ENCODE assay signal across 8 mouse cellular contexts in the genomic region with DNA sequence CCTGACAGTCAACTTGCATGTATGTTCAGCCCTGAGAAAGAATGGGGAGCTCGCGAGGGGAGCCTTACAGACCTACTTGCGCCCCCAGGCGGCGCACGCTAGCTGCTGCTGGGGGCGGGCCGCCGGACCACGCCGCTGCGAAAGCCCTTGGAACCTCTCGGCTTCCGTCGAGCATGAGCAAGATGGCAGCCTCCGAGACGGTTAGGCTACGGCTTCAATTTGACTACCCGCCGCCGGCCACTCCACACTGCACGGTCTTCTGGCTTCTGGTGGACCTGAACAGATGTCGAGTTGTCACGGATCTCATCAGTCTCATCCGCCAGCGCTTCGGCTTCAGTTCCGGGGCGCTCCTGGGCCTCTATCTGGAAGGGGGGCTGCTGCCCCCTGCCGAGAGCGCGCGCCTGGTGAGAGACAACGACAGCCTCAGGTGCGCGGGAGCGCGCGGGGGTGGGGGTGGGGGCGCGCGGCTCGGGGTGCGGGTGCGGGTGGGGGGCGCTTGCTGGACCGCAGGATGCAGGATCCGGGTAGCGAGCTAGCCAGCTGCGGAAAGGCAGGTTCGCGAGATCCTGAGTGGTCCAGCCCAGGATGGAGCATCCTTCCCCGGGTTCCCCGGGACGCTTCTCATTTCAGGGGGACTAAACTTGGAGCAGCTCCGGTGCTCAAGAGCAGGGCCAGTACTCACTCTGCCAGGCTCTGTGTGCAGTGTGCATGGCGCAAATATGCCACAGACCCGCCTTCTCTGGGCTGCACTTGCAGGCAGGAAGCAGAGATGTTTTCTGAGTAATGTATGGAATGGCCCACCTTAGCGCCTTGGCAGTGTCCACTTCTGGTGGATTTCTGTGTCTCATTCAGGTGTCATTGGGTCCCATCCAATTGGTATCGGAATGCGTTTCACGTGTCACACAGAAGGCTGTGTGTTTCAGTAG. TPM values are rescaled to one million over a fixed set of nuclear protein-coding genes. Genes with fewer than 3 reads are reported as not detected.
DNase-seq lines count a peak whose midpoint lies in the region; ATAC-seq lines count a peak whose summit lies in the region.

No protein-coding gene starts in this region.

- peak overlapping the region; percentile 76 for H3K4me3 ChIP-seq in forebrain, embryonic 10.5 days
- H3K4me3 ChIP-seq in heart, embryonic 16.5 days (ENCODE audit: low read length) = peak overlapping the region; percentile 79
- H3K4me3 ChIP-seq in liver, embryonic 15.5 days (replicated peaks) = peak overlapping the region; percentile 70
- peak overlapping the region; percentile 71 for H3K4me3 ChIP-seq in neural tube, embryonic 12.5 days

- peak overlapping the region; percentile 95 for H3K27ac ChIP-seq in forebrain, embryonic 10.5 days
- H3K27ac ChIP-seq in heart, embryonic 16.5 days (ENCODE audit: low read length) = peak overlapping the region; percentile 82
- 0 out of 2 replicates have a peak overlapping the region, but pooled peaks have one; percentile 19 for H3K27ac ChIP-seq in liver, embryonic 15.5 days (replicated peaks)
- peak overlapping the region; percentile 38; the same call in 1 of the 2 replicates for H3K27ac ChIP-seq in neural tube, embryonic 12.5 days

- peak; percentile 88 to 93 for DNase-seq in CD8-positive naive resting alpha-beta T cell, adult 2 months (ENCODE audit: low read depth in 2 of 2, low spot score in 2 of 2)
- peak; percentile 82 for DNase-seq in c-Kit-positive CD71-negative TER-119-negative erythroid progenitor cells, embryonic 14.5 days (ENCODE audit: low read depth)
- peak; percentile 91 for DNase-seq in forebrain, embryonic 10.5 days (ENCODE audit: extremely low spot score, low spot score)
- DNase-seq in kidney, postnatal 36 days = peak; percentile 94 to 97
- DNase-seq in telencephalon, adult 2 months (ENCODE audit: low read depth, low spot score) = peak; percentile 92

- H3K27me3 ChIP-seq in forebrain, embryonic 10.5 days (ENCODE audit: poor library complexity, severe bottlenecking) = no peaks in the 10 kb centered on the region
- no peaks in the 10 kb centered on the region for H3K27me3 ChIP-seq in heart, embryonic 16.5 days (ENCODE audit: control insufficient read depth, insufficient read depth, low read length)
- no peaks in the 10 kb centered on the region for H3K27me3 ChIP-seq in liver, embryonic 15.5 days
- H3K27me3 ChIP-seq in neural tube, embryonic 12.5 days (replicated peaks) = no peaks in the 10 kb centered on the region

- WGBS in forebrain, embryonic 10.5 days = 1% methylated on average over 62 of the region's 62 CpGs
- WGBS in heart, embryonic 16.5 days = 2% methylated on average over 61 of the region's 62 CpGs
- 2% methylated on average over 62 of the region's 62 CpGs for WGBS in liver, embryonic 15.5 days (ENCODE audit: insufficient replicate concordance)
- WGBS in neural tube, embryonic 12.5 days = 2% methylated on average over 57 of the region's 62 CpGs

- H3K9ac ChIP-seq in heart, embryonic 16.5 days (ENCODE audit: low read length) = peak overlapping the region; percentile 83
- H3K9ac ChIP-seq in liver, embryonic 15.5 days = peak overlapping the region; percentile 64
- H3K9ac ChIP-seq in neural tube, embryonic 12.5 days = peak overlapping the region; percentile 82

- H3K9me3 ChIP-seq in forebrain, embryonic 10.5 days = no peaks in the 10 kb centered on the region
- H3K9me3 ChIP-seq in heart, embryonic 16.5 days (replicated peaks; ENCODE audit: control insufficient read depth, low read length) = no peaks in the 10 kb centered on the region
- no peaks in the 10 kb centered on the region for H3K9me3 ChIP-seq in liver, embryonic 15.5 days (replicated peaks)
- H3K9me3 ChIP-seq in neural tube, embryonic 12.5 days = no peaks in the 10 kb centered on the region

- H3K36me3 ChIP-seq in forebrain, embryonic 10.5 days (replicated peaks) = peaks cover 20% of the 10 kb centered on the region
- no peaks in the 10 kb centered on the region for H3K36me3 ChIP-seq in heart, embryonic 16.5 days (ENCODE audit: control insufficient read depth, insufficient read depth)
- H3K36me3 ChIP-seq in liver, embryonic 15.5 days (replicated peaks) = no peaks in the 10 kb centered on the region
- no peaks in the 10 kb centered on the region for H3K36me3 ChIP-seq in neural tube, embryonic 12.5 days

- H3K4me2 ChIP-seq in heart, embryonic 16.5 days (ENCODE audit: low read depth, low read length) = peak overlapping the region; percentile 88
- peak overlapping the region; percentile 79 for H3K4me2 ChIP-seq in liver, embryonic 15.5 days
- H3K4me2 ChIP-seq in neural tube, embryonic 12.5 days (replicated peaks) = peak overlapping the region; percentile 81

- peak; percentile 87 for ATAC-seq in heart, embryonic 16.5 days (replicated peaks; ENCODE audit: extremely low read depth, insufficient read depth, low FRiP score)
- ATAC-seq in liver, embryonic 15.5 days (ENCODE audit: insufficient read depth) = peak; percentile 78
- ATAC-seq in neural tube, embryonic 12.5 days (ENCODE audit: low FRiP score, low read depth) = peak; percentile 82

- H3K4me1 ChIP-seq in forebrain, embryonic 10.5 days = peaks cover 12% of the 10 kb centered on the region
- H3K4me1 ChIP-seq in heart, embryonic 16.5 days (ENCODE audit: control insufficient read depth, insufficient read depth, low read length) = peaks cover 5% of the 10 kb centered on the region
- peaks cover 11% of the 10 kb centered on the region for H3K4me1 ChIP-seq in liver, embryonic 15.5 days (replicated peaks)
- H3K4me1 ChIP-seq in neural tube, embryonic 12.5 days = 0 out of 2 replicates have a peak, but pooled peaks cover 5% of the 10 kb centered on the region

RNA-seq across cellular contexts. Expression of gene Coil, which starts 4.0 kb away (rescaled TPM):
- 29.4 TPM in 2 replicates for polyA plus RNA-seq in forebrain, embryonic 10.5 days (2016; fragmentation: Nextera tagmentation; extraction: Ambion mirVana)
- polyA plus RNA-seq in heart, embryonic 16.5 days (2015; fragmentation: Nextera tagmentation; extraction: Ambion mirVana) = 9.4 and 9.7 TPM in 2 replicates
- polyA plus RNA-seq in liver, embryonic 15.5 days (2015; fragmentation: Nextera tagmentation; extraction: Ambion mirVana) = 3.4 and 4.0 TPM in 2 replicates
- 31.3 and 33.3 TPM in 2 replicates for polyA plus RNA-seq in neural tube, embryonic 12.5 days (2016; fragmentation: Nextera tagmentation; extraction: Ambion mirVana)

RNA-seq across cellular contexts. Expression of gene Elobl, which starts 7.3 kb away (rescaled TPM):
- polyA plus RNA-seq in forebrain, embryonic 10.5 days (2016; fragmentation: Nextera tagmentation; extraction: Ambion mirVana) = not detected in 2 replicates
- not detected in 2 replicates for polyA plus RNA-seq in heart, embryonic 16.5 days (2015; fragmentation: Nextera tagmentation; extraction: Ambion mirVana)
- not detected in 2 replicates for polyA plus RNA-seq in liver, embryonic 15.5 days (2015; fragmentation: Nextera tagmentation; extraction: Ambion mirVana)
- not detected in 2 replicates for polyA plus RNA-seq in neural tube, embryonic 12.5 days (2016; fragmentation: Nextera tagmentation; extraction: Ambion mirVana)

RNA-seq across cellular contexts. Expression of gene Scpep1, which starts 18.8 kb away (rescaled TPM):
- 72.7 and 76.2 TPM in 2 replicates for polyA plus RNA-seq in forebrain, embryonic 10.5 days (2016; fragmentation: Nextera tagmentation; extraction: Ambion mirVana)
- 43.6 and 50.8 TPM in 2 replicates for polyA plus RNA-seq in heart, embryonic 16.5 days (2015; fragmentation: Nextera tagmentation; extraction: Ambion mirVana)
- 47.8 and 50.1 TPM in 2 replicates for polyA plus RNA-seq in liver, embryonic 15.5 days (2015; fragmentation: Nextera tagmentation; extraction: Ambion mirVana)
- 34.1 and 37.6 TPM in 2 replicates for polyA plus RNA-seq in neural tube, embryonic 12.5 days (2016; fragmentation: Nextera tagmentation; extraction: Ambion mirVana)

RNA-seq across cellular contexts. Expression of gene Trim25, which starts 25.1 kb away (rescaled TPM):
- 2.1 and 2.5 TPM in 2 replicates for polyA plus RNA-seq in forebrain, embryonic 10.5 days (2016; fragmentation: Nextera tagmentation; extraction: Ambion mirVana)
- polyA plus RNA-seq in heart, embryonic 16.5 days (2015; fragmentation: Nextera tagmentation; extraction: Ambion mirVana) = 18.3 and 22.1 TPM in 2 replicates
- polyA plus RNA-seq in liver, embryonic 15.5 days (2015; fragmentation: Nextera tagmentation; extraction: Ambion mirVana) = 19.6 and 20.4 TPM in 2 replicates
- polyA plus RNA-seq in neural tube, embryonic 12.5 days (2016; fragmentation: Nextera tagmentation; extraction: Ambion mirVana) = 4.3 and 4.6 TPM in 2 replicates

Comparison
In these comparisons a context has a peak if more than half of its experiments do, and no peak if none do; other contexts are left out.
1. Peak in every context shown above with its lines: DNase-seq, ATAC-seq, H3K4me3 ChIP-seq and H3K27ac ChIP-seq.
2. H3K27ac ChIP-seq: peak in every context shown above with its lines; median percentile 95 in forebrain, embryonic 10.5 days; 82 in heart, embryonic 16.5 days; 38 in neural tube, embryonic 12.5 days; 19 in liver, embryonic 15.5 days.